Mouse (Mus musculus) right cerebral cortex, adult 18-20 months (tissue): ENCODE data around the gene Trp53i11.

ENCODE experiments used
- DNase-seq: peaks from one replicate; pipeline ENCODE4 v3.0.0; 2022; ENCODE audit warnings: mixed read lengths

Trp53i11 gene

GRCm38 (mm10) chr2:93243439-93244089 is 56.2 kb downstream of the Trp53i11 start:
- DNase-seq: no peak

GRCm38 (mm10) chr2:93244090-93244443 is 56.7 kb downstream of the Trp53i11 start:
- no peak for DNase-seq

DNA sequence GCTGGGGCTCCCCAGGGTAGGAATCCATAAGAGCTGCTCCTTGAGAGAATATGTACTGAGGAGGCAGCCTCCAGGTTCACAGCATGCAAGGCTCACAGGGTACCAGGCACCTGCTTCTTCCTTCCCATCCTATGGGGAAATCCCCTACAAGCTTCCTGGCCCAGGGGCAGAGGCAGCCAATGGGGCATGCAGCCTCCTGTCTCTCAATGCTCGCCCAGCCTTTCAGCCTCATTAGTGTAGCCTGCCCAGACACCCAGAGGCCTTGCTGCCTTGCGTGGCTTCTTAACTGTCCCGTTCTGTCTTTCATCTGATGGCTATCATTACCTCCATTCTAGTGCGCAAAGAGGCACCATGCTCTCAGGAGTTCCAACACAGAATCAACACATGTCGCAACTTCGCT is 61.7 kb downstream of the Trp53i11 start:
- no peak for DNase-seq

GRCm38 (mm10) chr2:93250611-93251010 is 63.3 kb downstream of the Trp53i11 start:
- no peak for DNase-seq
